Mouse (Mus musculus) liver, embryonic 11.5 days (tissue): ENCODE results near the gene Irf6. TPM values are rescaled to one million over a fixed set of nuclear protein-coding genes. Genes with fewer than 3 reads are reported as not detected.
A peak's percentile ranks its signal among the peaks of the same experiment; 100 is the strongest.

ENCODE experiments used
- ATAC-seq: fragments of 200-750 bp; cut with Nextera tagmentation; replicated peaks from 2 replicates; pipeline ENCODE4 v1.8.0; 2017; ENCODE audit warnings: moderate number of reproducible peaks, mild to moderate bottlenecking, moderate TSS enrichment, moderate library complexity; ENCODE audit not compliant: low FRiP score
- DNase-seq: peaks from one replicate; pipeline ENCODE4 v3.0.0-alpha.2; 2017; ENCODE audit warnings: low spot score
- H3K27ac ChIP-seq: fragments of 300-500 bp; sonication (generic); 2 replicates; pipeline ENCODE4 v1.5.1; 2014; ENCODE audit warnings: mild to moderate bottlenecking, low read depth, low read length, control low read depth
- H3K27me3 ChIP-seq: fragments of 300-500 bp; sonication (generic); replicated peaks from 2 replicates; pipeline ENCODE4 v1.6.1; 2014; ENCODE audit warnings: low read length, mixed read lengths; ENCODE audit not compliant: control insufficient read depth, insufficient read depth
- H3K36me3 ChIP-seq: fragments of 300-500 bp; sonication (generic); 2 replicates; pipeline ENCODE4 v1.6.1; 2014; ENCODE audit warnings: mild to moderate bottlenecking, low read length, moderate library complexity, mixed read lengths; ENCODE audit not compliant: control insufficient read depth, insufficient read depth
- H3K4me1 ChIP-seq: fragments of 300-500 bp; sonication (generic); replicated peaks from 2 replicates; pipeline ENCODE4 v1.6.1; 2014; ENCODE audit warnings: low read length, mixed read lengths; ENCODE audit not compliant: control insufficient read depth, insufficient read depth
- H3K4me2 ChIP-seq: fragments of 300-500 bp; sonication (generic); 2 replicates; pipeline ENCODE4 v1.6.1; 2014; ENCODE audit warnings: mild to moderate bottlenecking, control low read depth, moderate library complexity
- H3K4me3 ChIP-seq: fragments of 300-500 bp; sonication (generic); 2 replicates; pipeline ENCODE4 v1.5.1; 2014; ENCODE audit warnings: low read depth, low read length, control low read depth
- H3K9ac ChIP-seq: fragments of 300-500 bp; sonication (generic); 2 replicates; pipeline ENCODE4 v1.6.1; 2014; ENCODE audit warnings: low read depth, low read length, control low read depth
- H3K9me3 ChIP-seq: fragments of 300-500 bp; sonication (generic); 2 replicates; pipeline ENCODE4 v1.6.1; 2016; ENCODE audit warnings: low read length, inconsistent platforms, mixed read lengths; ENCODE audit not compliant: control insufficient read depth
- WGBS: fragments of 180-500 bp; shearing (Covaris S2); extraction: QIAGEN DNeasy Blood & Tissue Kit; methylation state at CpG from one replicate; pipeline ENCODE4 v1.1.7; 2014; 5-methylcytosine and 5-hydroxymethylcytosine counted together
- polyA plus RNA-seq: library from polyadenylated mRNA; unstranded; fragments of >200 nt; fragmentation: Nextera tagmentation; extraction: Ambion mirVana; gene quantifications from 2 replicates; pipeline ENCODE4 v1.2.1, GENCODE M21; 2014

The Irf6 gene
- polyA plus RNA-seq, 1 experiment from 2014 or later, result 4.1 TPM

GRCm38 (mm10) chr1:193130839-193131238 lies 22.1 kb upstream of the Irf6 start:
- Histone ChIP-seq H3K9ac (no peak overlapping the region), H3K4me2 (peak overlapping the region; percentile 69; the same call in 1 of the 2 replicates), H3K4me3 (no peak overlapping the region; the same call in 1 of the 2 replicates), H3K4me1 (peaks cover 6% of the 10 kb centered on the region), H3K27me3 (no peaks in the 10 kb centered on the region), H3K27ac (no peak overlapping the region), H3K9me3 (no peaks in the 10 kb centered on the region), H3K36me3 (peaks cover 11% of the 10 kb centered on the region; the same call in 1 of the 2 replicates)
- WGBS, result 73% methylated on average over 8 of the region's 8 CpGs
- ATAC-seq (no peak), DNase-seq (no peak)

DNA sequence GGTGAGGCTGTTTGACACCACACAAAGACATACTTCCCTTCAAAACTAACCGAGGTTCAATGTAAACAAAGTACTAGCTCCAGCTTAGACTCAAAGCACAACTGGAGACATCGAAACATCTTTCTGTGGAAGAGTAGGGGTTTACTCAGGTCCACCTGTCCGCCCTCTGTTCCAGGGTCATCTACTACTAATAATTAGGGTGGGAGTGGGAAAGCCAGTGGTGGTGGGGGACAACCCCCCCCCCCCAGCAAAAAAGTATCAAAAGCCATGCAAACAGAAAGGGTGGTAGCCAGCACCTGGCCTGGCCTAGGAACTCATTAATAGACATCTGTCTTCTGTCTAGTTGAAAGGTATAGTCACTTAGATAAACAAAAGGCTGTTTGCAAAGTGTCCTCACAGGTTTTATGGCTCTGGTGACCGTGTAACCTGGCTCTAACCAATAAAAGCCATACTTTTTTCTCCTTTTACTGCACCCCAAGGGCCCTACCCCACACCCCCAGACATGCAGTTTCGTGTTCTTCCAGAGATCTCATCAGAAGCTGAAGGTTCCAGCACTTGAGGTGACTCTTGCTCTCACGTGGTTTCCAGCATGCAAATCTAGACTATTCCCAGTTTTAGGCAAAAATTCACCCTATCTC lies 21.5 kb upstream of the Irf6 start:
- Histone ChIP-seq H3K36me3 (peaks cover 11% of the 10 kb centered on the region; the same call in 1 of the 2 replicates), H3K27me3 (no peaks in the 10 kb centered on the region), H3K9ac (no peak overlapping the region), H3K4me2 (no peak overlapping the region), H3K4me3 (no peak overlapping the region), H3K27ac (no peak overlapping the region), H3K9me3 (no peaks in the 10 kb centered on the region), H3K4me1 (peaks cover 6% of the 10 kb centered on the region)
- ATAC-seq (no peak), DNase-seq (no peak)
- 62% methylated on average over 6 of the region's 6 CpGs for WGBS

DNA sequence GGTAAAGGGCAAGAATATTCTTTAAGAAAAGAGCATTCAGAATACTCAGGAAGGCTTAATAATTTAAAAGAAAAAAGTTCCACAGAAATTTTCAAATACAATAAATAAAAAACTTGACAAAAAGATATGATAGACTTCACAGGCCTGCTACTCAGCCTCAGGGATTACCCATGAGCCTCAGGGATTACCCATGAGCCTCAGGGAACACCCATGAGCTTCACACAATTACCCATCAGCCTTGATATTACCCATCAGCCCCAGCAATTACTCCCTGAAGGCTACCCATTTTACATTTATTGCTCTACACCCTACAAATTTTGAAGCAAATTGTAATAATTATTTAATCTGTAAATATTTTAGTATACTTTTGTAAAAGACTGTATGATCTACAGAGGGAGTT lies 20.5 kb upstream of the Irf6 start:
- ATAC-seq, result no peak
- no peak for DNase-seq
- Histone ChIP-seq H3K9ac (no peak overlapping the region), H3K4me1 (peaks cover 6% of the 10 kb centered on the region), H3K36me3 (peaks cover 4% of the 10 kb centered on the region; the same call in 1 of the 2 replicates), H3K4me2 (no peak overlapping the region), H3K27me3 (no peaks in the 10 kb centered on the region), H3K4me3 (no peak overlapping the region), H3K27ac (no peak overlapping the region), H3K9me3 (no peaks in the 10 kb centered on the region)

- Histone ChIP-seq H3K27me3 (no peaks in the 10 kb centered on the region), H3K4me1 (peaks cover 5% of the 10 kb centered on the region), H3K4me2 (no peak overlapping the region), H3K9me3 (no peaks in the 10 kb centered on the region), H3K36me3 (no peaks in the 10 kb centered on the region), H3K27ac (no peak overlapping the region), H3K4me3 (no peak overlapping the region), H3K9ac (no peak overlapping the region)
- ATAC-seq (no peak), DNase-seq (no peak)
- WGBS, result 78% methylated on average over 1 of the region's 1 CpGs
Observed at GRCm38 (mm10) chr1:193133726-193134125, 19.2 kb upstream of the Irf6 start.

- Histone ChIP-seq H3K4me3 (no peak overlapping the region), H3K9ac (no peak overlapping the region), H3K4me1 (no peaks in the 10 kb centered on the region), H3K9me3 (no peaks in the 10 kb centered on the region), H3K27me3 (no peaks in the 10 kb centered on the region), H3K36me3 (no peaks in the 10 kb centered on the region), H3K4me2 (no peak overlapping the region), H3K27ac (no peak overlapping the region)
- WGBS, result 41% methylated on average over 7 of the region's 7 CpGs
- no peak for ATAC-seq
- no peak for DNase-seq
Observed at GRCm38 (mm10) chr1:193138087-193138486, 14.8 kb upstream of the Irf6 start.

DNA sequence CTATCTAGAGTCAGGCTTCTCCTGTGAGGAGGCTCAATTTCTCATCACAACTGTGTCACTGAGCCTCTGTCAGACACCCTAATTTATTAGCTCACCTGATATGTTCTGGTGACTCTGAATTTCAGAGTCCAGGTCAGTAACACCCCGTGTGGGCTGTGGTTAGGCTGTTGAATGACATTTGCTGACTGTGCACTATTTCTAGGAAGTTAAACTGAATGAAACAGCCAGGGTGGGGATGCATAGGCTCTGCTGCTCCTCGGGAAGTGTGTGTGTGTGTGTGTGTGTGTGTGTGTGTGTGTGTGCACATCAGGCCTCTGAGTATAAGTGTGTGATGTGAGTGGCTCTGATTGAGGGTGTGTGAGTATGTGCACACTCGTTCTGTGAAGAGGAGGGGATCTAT lies 14.2 kb upstream of the Irf6 start:
- Histone ChIP-seq H3K36me3 (no peaks in the 10 kb centered on the region), H3K4me2 (no peak overlapping the region), H3K4me3 (no peak overlapping the region), H3K4me1 (no peaks in the 10 kb centered on the region), H3K27ac (no peak overlapping the region), H3K9ac (no peak overlapping the region), H3K9me3 (no peaks in the 10 kb centered on the region), H3K27me3 (no peaks in the 10 kb centered on the region)
- ATAC-seq, result no peak
- 32% methylated on average over 3 of the region's 3 CpGs for WGBS
- DNase-seq, result no peak

- H3K4me1 ChIP-seq, result no peaks in the 10 kb centered on the region
- 77% methylated on average over 7 of the region's 7 CpGs for WGBS
- H3K4me3 ChIP-seq, result no peak overlapping the region
- H3K9ac ChIP-seq, result no peak overlapping the region
- no peaks in the 10 kb centered on the region for H3K36me3 ChIP-seq
- ATAC-seq (no peak), DNase-seq (no peak)
- H3K9me3 ChIP-seq, result no peaks in the 10 kb centered on the region
- H3K27ac ChIP-seq, result no peak overlapping the region
- no peaks in the 10 kb centered on the region for H3K27me3 ChIP-seq
- no peak overlapping the region for H3K4me2 ChIP-seq
Observed at GRCm38 (mm10) chr1:193141118-193141517, 11.8 kb upstream of the Irf6 start.

- no peaks in the 10 kb centered on the region for H3K36me3 ChIP-seq
- no peak overlapping the region for H3K27ac ChIP-seq
- ATAC-seq (no peak), DNase-seq (no peak)
- no peaks in the 10 kb centered on the region for H3K4me1 ChIP-seq
- H3K9me3 ChIP-seq, result no peaks in the 10 kb centered on the region
- 66% methylated on average over 8 of the region's 8 CpGs for WGBS
- no peaks in the 10 kb centered on the region for H3K27me3 ChIP-seq
- H3K4me3 ChIP-seq, result no peak overlapping the region
- no peak overlapping the region for H3K4me2 ChIP-seq
- H3K9ac ChIP-seq, result no peak overlapping the region
Observed at GRCm38 (mm10) chr1:193142517-193143062, 10.3 kb upstream of the Irf6 start.

DNA sequence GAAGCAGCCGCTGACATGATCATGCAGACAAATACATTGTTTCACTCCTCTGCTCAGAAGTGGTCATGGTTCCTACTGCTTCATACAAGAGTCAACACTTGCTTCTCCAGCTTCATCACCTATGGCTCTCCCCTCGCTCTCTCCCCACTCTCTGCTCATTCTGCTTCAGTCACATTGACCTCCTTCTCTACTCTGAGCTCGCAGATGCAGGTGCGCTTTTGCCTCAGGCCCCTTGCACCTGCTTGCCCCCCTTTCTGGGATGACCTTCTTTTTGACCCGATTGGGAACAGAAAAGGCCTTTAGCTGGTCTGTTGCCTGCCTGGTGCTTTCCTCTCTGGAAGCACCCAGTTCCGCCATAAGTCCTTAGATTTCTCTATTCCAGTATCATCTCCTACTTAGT lies 8.4 kb upstream of the Irf6 start:
- 90% methylated on average over 6 of the region's 6 CpGs for WGBS
- Histone ChIP-seq H3K4me2 (no peak overlapping the region), H3K27me3 (no peaks in the 10 kb centered on the region), H3K9ac (no peak overlapping the region), H3K4me3 (no peak overlapping the region), H3K27ac (no peak overlapping the region), H3K4me1 (no peaks in the 10 kb centered on the region), H3K9me3 (no peaks in the 10 kb centered on the region), H3K36me3 (no peaks in the 10 kb centered on the region)
- DNase-seq (no peak), ATAC-seq (no peak)
